Mouse (Mus musculus): ENCODE data around the gene Sept8.

Gene Sept8

DNA sequence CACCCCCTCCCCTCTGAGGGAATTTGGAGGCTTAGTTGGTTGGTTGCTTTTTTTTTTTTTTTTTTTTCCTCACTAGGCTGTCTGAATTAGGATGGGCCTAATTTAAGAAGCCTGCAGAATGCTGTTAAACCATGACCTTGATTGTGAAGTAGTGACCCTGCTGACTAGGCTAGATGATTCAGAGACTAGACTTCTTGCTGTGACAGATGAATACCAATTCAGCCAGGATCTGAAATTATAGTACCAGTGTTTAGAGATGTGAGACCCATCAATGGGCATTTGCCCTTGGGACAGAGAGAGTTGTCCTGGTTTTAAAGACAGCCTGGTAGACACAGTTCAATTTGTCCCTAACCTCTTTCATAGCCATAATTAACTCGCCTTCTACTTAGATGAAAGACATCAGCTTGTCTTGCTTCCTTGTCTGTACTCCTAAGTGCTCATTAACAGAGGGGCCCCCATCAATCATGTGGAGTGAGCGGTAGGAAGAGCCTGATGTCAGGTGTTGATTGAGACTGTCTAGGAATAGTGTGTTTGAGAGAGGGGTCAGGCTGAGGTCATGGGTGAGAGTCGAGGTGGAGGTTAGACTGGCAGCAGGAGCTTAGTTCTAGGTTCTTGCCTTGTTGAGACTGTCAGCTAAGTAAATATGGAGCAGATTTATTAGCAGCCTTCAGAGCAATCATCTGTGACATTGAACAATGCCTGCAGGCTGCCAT lies 25.7 kb upstream of the Sept8 start:
- peak in 1 of 2 experiments; percentile 70 for DNase-seq (ENCODE audit: inconsistent age in 2 of 2, low spot score in 1 of 2)

DNA sequence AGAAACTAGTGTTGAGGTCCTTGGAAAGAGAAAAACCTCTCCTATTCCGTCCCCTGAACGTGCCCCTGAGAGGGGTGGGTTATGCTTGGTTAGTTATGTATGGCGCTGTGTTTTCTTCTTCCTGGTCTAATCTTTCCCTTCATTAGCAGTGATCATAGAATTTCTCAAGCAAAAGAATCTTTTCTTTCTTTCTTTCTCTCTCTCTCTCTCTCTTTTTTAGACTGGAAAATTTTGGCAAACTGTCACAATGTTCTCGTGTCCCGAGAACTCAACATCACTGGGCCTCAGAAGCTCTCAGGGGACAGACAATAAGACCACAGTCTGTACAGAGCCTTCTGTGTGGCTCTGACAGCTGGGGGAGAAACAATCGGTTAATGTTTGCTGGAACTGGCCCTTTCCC lies 23.6 kb upstream of the Sept8 start:
- no peak for DNase-seq (ENCODE audit: inconsistent age in 2 of 2, low spot score in 1 of 2)

DNA sequence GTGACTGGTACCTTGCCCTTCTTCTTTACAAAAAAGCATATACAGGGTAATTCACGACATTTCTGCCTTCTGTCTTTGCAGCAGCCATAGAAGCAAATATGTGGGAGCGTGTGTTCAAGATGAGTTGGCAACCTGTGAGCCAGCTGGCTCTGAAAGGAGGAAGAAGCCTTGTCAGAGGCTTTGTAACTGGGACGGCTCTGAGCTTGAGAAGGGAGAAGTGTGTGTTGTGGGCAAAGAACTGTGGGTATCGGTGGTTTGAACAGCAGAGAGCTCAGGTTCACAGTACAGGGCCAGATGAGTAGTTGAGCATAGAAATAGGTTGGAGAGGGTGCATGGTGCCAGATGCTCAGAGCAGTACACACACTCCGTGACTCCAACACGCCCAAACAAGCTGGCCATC lies 22.1 kb upstream of the Sept8 start:
- DNase-seq (ENCODE audit: inconsistent age in 2 of 2, low spot score in 1 of 2) = no peak

DNA sequence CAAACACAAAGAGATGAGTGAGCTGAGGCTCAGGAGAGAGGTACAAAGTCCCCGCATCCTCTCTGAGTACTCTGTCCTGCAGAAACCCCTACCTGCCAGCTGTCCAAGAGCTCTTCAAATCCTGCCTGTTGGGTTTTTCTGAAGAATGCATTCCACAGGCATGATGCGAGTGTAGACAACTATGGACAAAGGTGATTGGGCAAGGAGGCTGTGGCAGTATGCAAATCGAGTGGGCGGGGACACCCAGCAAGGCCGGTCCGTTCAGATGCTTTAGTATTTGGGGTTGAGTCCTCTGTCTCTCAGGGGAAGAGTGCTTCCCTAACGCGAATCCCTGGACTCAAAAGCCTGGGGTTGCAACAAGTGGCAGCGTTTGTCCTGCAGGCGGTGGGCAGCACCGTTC lies 18.5 kb upstream of the Sept8 start:
- DNase-seq (ENCODE audit: inconsistent age in 2 of 2, low spot score in 1 of 2) = peak in 1 of 2 experiments; percentile 58

DNA sequence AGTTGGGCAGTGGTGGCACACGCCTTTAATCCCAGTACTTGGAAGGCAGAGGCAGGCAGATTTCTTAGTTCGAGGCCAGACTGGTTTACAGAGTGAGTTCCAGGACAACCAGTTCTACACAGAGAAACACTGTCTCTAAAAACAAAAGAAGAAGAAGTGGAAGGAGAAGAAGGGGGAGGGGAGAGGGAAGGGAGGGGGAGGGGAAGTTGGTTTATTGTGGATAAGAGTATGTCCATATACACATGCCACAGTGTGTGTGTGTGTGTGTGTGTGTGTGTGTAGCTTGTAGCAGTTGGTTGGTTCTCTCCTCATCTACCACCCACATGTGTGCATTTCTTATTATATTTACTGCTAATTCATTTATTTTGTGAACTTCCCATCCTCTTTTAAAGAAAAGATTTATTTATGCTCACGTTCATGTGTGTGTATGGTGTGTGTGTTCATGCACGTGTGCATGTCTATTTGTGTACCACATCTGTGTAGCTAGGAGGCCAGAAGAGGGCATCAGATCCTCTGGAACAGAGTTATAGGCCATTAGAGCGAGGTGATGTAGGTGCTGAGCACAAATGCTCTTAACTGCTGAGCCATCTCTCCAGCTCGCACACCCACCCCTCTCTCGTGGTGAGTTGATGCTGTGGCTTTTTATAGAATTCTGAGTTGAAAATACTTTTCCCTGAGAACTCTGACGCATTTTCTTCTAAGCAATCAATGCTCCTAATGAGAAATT lies 16.9 kb upstream of the Sept8 start:
- DNase-seq (ENCODE audit: inconsistent age in 2 of 2, low spot score in 1 of 2) = no peak

DNA sequence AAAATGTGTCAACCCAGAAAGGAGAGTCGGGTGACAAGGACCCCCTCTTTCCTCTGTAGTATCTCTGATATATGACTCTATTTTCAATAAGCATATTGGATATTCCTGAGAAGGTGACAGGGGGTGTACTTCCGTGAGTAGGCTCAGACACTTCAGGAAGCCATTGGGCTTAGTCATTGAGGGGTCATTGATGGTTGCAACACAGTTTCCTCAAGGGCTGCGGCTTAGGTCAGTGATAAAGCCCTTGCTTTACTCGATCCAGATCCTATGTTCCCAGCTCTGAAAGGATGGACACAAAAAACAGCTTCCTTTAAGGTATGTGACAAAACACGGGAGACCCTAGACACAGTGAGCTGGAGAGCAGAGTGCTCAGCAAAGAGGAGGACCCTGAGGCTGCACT lies 15.3 kb upstream of the Sept8 start:
- DNase-seq (ENCODE audit: inconsistent age in 2 of 2, low spot score in 1 of 2) = peak in 1 of 2 experiments; percentile 36

DNA sequence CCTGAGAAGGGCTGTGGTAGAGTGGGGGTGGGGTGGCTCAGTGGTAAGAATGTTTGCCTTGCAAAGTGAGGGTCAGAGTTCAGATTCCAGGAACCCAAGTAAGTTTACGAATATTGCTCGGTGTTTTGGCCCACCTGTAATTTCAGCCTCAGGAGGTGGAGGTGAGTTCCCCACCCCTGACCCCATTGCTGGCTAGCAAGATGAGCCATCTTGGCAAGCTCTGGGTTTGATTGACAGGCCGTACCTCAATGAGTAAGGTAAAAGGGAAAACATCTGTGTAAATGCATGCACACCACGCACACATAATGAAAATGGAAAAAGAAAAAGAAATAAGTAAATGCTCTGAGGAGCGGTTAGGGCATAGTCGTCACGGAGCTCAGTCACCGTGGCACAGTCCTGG lies 14.7 kb upstream of the Sept8 start:
- no peak for DNase-seq (ENCODE audit: inconsistent age in 2 of 2, low spot score in 1 of 2)

DNA sequence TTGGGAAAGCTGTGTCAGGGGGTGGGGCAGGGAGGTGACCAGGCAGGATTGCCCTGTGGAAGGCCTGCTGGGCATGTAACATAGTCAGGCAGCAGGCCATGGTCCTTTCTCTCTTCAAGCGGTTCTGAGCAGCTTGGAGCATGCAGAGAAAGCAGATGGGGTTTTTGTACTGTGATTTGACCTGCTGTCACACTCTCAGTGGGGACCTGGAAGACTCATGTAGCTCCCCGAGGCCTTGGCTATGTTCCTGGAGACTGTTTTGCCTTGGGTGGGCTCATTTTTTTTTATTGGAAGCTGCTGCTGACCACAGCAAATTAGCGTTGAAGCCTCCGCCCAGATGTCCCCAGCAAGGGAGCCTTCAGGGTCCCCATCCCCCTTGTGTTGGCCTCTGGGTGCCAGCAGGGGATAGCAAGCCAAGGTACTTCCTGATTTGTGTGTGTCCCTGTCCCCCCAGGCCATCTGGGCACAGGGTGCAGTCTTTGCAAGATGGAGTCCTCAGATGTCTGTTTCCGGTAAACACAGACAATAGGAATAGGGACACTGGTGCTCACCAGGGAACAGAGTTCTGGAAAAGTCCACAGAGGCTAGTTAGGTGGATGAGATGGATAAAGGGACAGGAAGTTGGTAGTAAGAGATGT lies 13.9 kb upstream of the Sept8 start:
- DNase-seq (ENCODE audit: inconsistent age in 2 of 2, low spot score in 1 of 2) = peak in 1 of 2 experiments; percentile 19

DNA sequence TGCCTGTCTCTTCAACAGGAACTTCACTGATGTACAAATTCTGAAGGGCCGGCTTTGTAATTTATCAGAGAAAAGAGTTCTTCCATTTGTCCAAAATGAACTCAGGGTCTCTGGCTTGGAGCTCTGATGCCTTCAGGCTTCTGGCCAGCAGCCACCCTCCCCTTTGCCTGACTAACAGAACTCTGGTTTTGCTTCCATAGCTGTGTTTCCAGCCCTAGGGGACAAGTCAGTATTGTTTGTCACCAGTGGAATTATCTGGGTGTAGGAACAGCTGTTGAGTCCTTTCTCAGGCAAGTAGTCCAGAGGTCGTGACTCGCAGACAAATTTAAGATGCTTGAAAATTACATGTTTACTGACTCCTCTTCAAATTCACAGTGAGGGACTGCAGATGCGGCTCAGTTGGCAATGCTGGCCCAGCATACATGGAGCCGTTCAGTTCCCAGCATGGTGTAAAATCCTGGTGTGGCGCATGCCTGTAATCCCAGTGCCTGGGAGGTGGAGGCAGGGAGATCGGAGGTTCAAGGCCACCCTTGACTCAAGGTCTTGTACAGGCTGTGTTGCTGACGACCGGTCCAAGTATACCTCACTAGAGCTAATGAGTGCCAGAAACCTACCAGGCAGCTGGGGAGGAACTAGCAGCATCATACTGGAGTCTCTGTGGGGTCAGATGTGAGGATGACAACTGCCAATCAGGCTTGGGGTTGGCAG lies 11.8 kb upstream of the Sept8 start:
- DNase-seq (ENCODE audit: inconsistent age in 2 of 2, low spot score in 1 of 2) = peak in 1 of 2 experiments; percentile 42

DNA sequence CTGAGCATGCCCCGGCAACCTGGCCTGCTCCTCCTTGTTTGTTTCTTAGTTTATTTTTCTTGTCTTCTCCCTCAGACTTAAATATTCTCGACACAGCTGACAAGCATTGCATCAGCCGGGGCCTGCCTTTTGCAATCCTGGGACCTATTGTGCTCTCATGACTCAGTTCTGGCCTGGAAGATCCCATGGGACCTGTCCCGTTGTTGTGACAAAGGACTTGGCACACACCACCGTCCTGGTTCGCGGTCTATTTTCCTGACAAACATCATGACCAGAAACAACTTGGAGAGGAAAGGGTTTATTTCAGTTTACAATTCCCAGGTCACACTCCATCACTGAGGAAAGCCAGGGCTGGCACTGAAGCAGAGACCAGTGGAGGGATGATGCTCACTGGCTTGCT lies 10.9 kb upstream of the Sept8 start:
- peak; percentile 83 to 91 for DNase-seq (ENCODE audit: inconsistent age in 2 of 2, low spot score in 1 of 2)

DNA sequence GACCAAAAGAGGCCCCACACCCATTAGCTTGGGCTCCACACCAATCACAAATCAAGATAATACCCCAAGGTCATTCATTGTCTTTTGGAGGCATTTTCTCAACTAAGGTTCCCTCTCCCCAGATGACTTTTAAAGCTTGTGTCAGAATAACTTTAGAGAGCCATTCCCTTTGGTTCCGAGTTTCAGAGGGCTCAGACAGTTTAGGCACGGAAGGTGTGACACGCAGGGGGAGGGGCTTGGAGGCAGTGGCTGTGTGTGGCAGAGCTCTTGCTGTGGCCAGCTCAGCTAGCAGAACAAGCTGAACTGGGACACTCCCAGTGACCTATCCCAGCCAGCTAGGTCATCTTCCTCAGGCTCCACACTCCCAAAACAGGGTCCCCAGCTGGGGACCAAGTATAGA lies 10.5 kb upstream of the Sept8 start:
- DNase-seq (ENCODE audit: inconsistent age in 2 of 2, low spot score in 1 of 2) = no peak

DNA sequence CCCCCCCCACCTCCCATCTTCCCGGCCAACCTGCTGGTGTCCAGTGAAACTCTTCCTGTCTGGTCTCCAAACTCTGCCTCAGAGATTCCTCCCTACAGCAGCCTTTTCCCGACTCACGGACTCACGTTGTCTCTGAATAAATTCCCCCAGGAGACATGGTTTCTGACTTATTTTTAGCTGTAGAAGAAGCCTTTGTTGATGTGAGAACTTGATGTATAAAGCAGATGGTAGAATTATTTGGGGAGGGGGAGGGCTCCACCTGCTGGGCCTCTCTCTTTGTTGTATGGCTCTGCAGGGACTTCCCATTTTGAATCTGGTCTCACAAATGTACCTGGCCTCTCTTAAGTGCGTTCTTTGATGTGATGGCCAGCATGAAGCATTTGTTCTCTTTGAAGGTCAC lies 8.7 kb upstream of the Sept8 start:
- no peak for DNase-seq (ENCODE audit: inconsistent age in 2 of 2, low spot score in 1 of 2)

DNA sequence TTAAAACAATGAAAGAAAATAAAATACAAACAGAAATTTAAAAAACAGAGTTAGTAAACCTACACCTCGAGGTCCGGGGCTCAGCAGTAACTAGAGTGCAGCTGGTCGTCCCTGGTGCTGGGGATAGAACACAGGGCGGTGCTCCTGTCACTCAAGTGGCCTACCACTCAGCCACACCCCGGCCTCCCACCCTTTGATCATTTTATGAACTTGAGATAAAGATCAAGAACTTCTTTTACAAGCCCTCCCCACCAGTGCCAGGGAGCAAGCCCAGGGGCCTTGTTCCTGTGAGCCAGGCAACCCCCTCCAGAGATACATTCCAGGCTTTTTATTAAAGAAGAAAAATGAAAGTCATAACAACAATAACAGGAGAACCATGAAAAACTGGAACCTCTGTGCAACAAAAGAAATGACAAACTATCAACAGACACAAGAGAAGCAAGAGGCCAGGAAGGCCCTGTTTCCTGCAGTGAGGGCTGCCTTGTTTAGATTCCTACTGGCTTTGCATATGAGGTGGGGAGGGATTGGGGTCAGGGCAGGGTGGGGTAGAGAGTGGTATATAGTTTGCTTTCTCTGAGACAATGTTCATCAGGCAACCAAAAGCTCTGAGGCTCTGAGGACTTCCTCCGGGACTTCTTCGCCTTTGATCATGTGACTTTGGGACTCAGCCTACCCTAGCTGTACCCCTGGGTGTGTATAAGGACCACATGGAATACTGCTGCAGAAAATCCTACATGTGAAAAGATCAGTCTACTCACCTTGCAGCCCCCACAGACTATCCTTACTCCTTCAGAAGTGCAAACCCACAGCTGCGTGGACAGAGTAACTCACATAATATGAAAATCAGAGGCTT lies 2.1 kb upstream of the Sept8 start:
- no peak for DNase-seq (ENCODE audit: inconsistent age in 2 of 2, low spot score in 1 of 2)

DNA sequence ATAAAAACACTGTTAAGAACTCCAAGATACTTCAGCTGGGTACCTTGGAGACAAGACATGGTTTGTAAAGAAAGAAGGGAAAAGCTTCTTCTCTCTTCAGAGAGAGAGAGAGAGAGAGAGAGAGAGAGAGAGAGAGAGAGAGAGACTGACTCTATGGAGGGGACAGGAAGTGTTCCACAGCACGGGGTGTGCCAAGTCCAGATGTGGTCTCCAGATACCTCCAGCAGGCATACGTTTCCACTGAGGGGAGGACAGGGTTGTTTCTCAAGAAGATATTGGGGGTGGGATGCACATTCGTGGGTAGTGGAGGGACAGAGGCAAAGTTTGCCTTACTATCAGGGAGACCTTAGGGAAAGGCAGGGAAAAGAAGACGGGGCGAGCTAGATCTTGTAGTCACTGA lies 298 bp upstream of the Sept8 start:
- DNase-seq (ENCODE audit: inconsistent age in 2 of 2, low spot score in 1 of 2) = no peak

DNA sequence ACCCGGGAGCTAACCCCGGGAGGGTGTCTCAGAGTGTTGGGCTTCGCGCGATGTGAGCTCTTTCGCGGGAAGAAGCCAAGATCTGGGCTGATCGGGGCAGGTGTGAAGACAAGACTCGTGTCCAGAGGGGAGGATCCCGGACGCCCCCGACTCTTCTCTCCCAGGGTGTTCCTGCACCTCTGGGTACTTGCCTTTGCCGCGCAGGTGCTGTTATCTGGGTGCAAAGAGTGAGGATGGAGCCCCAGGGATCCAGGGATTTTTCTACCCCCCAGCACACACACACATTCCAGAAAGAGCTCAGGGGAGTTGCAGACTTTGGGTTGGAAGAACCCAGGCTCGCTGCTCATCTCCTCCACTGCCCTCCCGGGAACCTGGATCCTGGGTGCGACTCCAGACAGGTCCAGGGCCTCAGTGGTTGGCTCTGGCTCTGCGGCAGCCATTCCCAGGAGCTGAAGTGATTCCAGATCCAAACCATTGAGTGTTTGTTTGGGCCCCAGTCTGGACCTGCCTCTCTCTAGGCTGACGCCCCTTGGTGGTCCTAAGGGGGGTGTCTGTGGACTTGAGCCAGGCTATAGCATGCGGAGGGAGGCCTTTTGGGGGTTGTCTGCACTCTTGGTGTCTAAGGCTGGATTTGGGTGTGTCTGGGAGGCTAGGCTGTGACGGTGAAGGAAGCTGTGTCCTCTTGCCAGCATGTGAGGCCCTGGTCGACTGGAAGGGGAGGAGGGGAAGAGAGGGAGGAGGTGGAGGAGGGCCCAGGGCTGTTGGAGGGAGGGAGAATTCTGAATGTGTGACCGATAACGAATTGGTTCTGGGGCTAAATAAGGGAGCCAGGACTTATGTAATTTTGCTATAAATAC lies 1.3 kb downstream of the Sept8 start:
- peak; percentile 60 to 81 for DNase-seq (ENCODE audit: inconsistent age in 2 of 2, low spot score in 1 of 2)

DNA sequence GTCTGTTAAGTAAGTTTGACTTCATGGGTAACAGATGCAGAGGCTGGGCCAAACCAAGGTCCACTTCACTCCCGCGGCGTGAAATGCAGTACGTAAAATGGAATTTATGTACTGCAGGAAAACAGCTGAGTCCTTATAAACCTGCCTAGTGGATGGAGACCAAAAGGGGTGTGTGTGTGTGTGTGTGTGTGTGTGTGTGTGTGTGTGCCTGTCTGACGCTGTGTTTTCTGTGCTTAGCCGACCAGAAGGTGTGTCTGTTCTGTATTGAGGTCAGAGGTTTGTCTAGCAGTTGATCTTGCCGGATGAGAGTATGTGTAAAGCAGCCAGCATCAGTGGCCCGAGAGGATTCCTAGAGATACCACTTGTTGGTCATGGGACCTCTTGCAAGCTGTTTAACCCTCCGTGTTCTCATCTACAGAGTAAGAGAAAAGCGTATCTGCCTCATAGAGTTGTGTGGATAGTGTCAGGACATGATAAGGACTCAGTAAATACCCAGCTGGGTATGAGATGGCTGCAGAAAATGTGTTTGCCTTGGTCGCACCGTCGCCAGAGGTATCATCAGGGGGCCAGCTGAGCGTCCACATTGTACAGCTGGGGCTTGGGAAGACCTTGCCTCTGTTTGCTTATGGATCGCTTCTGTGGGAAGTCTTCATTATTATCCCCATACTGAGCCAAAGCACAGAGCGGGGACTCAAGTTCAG lies 2.2 kb downstream of the Sept8 start:
- peak in 1 of 2 experiments; percentile 37 for DNase-seq (ENCODE audit: inconsistent age in 2 of 2, low spot score in 1 of 2)

DNA sequence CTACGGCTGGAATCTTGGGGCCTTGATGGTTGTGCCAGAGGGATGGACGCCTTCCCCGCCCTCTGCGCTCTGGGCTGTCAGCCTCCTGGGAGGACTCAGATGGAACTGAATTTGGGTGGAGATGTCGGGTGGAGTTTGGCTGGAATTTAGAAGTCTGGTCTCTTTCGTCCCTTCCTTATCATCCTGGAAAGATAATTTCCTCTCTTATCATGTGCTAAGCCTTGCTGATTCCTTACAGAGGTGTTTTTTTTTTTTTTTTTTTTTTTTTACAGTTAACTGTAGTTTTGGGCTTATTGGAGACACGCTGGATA lies 2.7 kb downstream of the Sept8 start:
- DNase-seq (ENCODE audit: inconsistent age in 2 of 2, low spot score in 1 of 2) = no peak

DNA sequence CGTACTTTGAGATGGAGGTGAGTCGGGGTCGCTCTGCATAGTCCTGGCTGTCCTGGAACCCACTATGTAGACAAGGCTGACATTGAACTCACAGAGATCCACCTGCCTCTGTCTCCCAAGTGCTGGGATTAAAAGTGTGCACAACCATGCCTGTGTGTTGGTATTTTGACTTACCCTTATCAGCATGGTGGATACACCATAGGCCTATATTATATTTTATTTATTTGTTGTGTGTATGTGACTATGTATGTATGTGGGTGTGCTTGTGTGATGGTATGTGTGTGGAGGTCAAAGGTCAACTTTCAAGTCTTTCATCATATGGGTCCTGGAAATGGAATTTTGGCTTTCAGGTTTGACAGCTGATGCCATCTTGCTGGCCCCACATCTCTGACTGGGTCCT lies 3.3 kb downstream of the Sept8 start:
- no peak for DNase-seq (ENCODE audit: inconsistent age in 2 of 2, low spot score in 1 of 2)

DNA sequence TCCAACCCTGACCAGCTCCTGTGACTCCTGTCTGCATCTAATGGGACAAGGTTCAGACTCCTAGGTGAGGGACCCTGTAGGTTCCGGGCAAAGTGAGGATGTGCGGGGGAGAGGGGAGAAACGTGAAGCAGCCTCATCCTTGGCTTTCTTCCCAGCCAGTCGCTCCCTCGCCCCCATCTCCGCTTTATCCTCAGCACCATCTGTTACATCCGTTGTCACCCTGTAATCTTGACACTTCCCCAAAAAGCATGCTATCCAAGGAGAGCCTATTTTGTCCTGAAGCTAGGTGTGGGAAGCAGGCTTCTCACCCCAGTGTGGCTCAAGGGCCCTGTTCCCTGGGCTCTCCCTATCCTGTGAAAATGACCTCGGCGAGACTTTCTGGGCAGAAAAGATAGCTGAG lies 3.9 kb downstream of the Sept8 start:
- DNase-seq (ENCODE audit: inconsistent age in 2 of 2, low spot score in 1 of 2) = no peak
